ENCODE assay signal across 29 mouse cellular contexts in genomic region chr11:45176971-45177370, GRCm38 (mm10).
"Had no signal": no experiment of that assay in that cellular context is flagged by ENCODE, and none has a peak within 500 bp of the region (broad histone marks: within the 10 kb centered on the region; RNA-seq: fewer than 3 reads in every experiment).

No protein-coding gene starts in this region.

- H3K36me3 ChIP-seq: heart, embryonic 12.5 days; heart, embryonic 13.5 days; heart, embryonic 15.5 days; hindbrain, embryonic 10.5 days; hindbrain, embryonic 12.5 days; hindbrain, embryonic 13.5 days; hindbrain, embryonic 15.5 days; intestine, embryonic 15.5 days; kidney, embryonic 15.5 days had no signal

- H3K27ac ChIP-seq: heart, embryonic 13.5 days; heart, embryonic 15.5 days; hindbrain, embryonic 10.5 days; hindbrain, embryonic 12.5 days; hindbrain, embryonic 13.5 days; hindbrain, embryonic 14.5 days; hindbrain, embryonic 15.5 days; hindbrain, postnatal 0 days; intestine, embryonic 15.5 days; kidney, embryonic 15.5 days; kidney, postnatal 0 days; layer of hippocampus, adult 2 months; left cerebral cortex, adult 2 months had no signal

- H3K9me3 ChIP-seq: heart, embryonic 12.5 days; heart, embryonic 13.5 days; heart, embryonic 15.5 days; hindbrain, embryonic 10.5 days; hindbrain, embryonic 12.5 days; hindbrain, embryonic 13.5 days; hindbrain, embryonic 15.5 days; intestine, embryonic 15.5 days; kidney, embryonic 15.5 days had no signal

- H3K4me3 ChIP-seq: heart, embryonic 12.5 days; heart, embryonic 13.5 days; heart, embryonic 15.5 days; hindbrain, embryonic 10.5 days; hindbrain, embryonic 12.5 days; hindbrain, embryonic 13.5 days; hindbrain, embryonic 15.5 days; intestine, embryonic 15.5 days; kidney, embryonic 15.5 days; layer of hippocampus, adult 2 months; left cerebral cortex, adult 2 months had no signal

- H3K4me1 ChIP-seq: heart, embryonic 12.5 days; heart, embryonic 13.5 days; heart, embryonic 15.5 days; hindbrain, embryonic 10.5 days; hindbrain, embryonic 12.5 days; hindbrain, embryonic 13.5 days; hindbrain, embryonic 15.5 days; intestine, embryonic 15.5 days had no signal

- DNase-seq: heart, postnatal 10 days; heart, postnatal 14 days; heart, postnatal 36 days; heart, postnatal 4 days; kidney, adult 11 months; kidney, adult 18-20 months; kidney, adult 2 months; kidney, adult 8-10 months; kidney, adult 9 months; kidney, postnatal 10 days; kidney, postnatal 14 days; kidney, postnatal 25 days; kidney, postnatal 36 days; layer of hippocampus, adult 9-11 months; layer of hippocampus, postnatal 36 days had no signal

- H3K27me3 ChIP-seq: heart, embryonic 12.5 days; heart, embryonic 13.5 days; heart, embryonic 15.5 days; hindbrain, embryonic 12.5 days; hindbrain, embryonic 13.5 days; hindbrain, embryonic 15.5 days; intestine, embryonic 15.5 days; kidney, embryonic 15.5 days had no signal
